Mouse (Mus musculus) small intestine, adult 2 months (tissue): Measurements from ENCODE around the gene Gm17364.

ENCODE experiments used
- CTCF ChIP-seq: fragments of 200-500 bp; IDR thresholded peaks from 2 replicates; pipeline ENCODE4 v1.5.1; 2012; ENCODE audit warnings: low read depth, mild to moderate bottlenecking, control low read depth, inconsistent platforms, low read length, moderate library complexity, mixed read lengths; ENCODE audit not compliant: insufficient replicate concordance, insufficient read length; ENCODE audit errors: extremely low read depth
- POLR2A ChIP-seq: fragments of 200-500 bp; IDR thresholded peaks from 2 replicates; pipeline ENCODE4 v1.6.1; 2012; ENCODE audit warnings: low read depth, mild to moderate bottlenecking, control low read depth, inconsistent platforms, low read length, moderate library complexity

- TF ChIP-seq CTCF (no peak), POLR2A (no peak)
Measured at GRCm38 (mm10) chr13:41296396-41296795, 22.6 kb upstream of the Gm17364 start.
